Mouse (Mus musculus) lung, postnatal 0 days (tissue): ENCODE data around the gene Btbd11. TPM values are rescaled to one million over a fixed set of nuclear protein-coding genes. Genes with fewer than 3 reads are reported as not detected.

Source experiments
- ATAC-seq: fragments of 200-750 bp; cut with Nextera tagmentation; 2 replicates; pipeline ENCODE4 v1.8.0; 2017; ENCODE audit warnings: moderate library complexity
- DNase-seq: peaks from one replicate; pipeline ENCODE4 v3.0.0-alpha.2; 2016; ENCODE audit warnings: low spot score
- H3K27ac ChIP-seq: fragments of 300-500 bp; sonication (generic); 2 replicates; pipeline ENCODE4 v1.5.1; 2014; ENCODE audit warnings: antibody characterized with exemption, mild to moderate bottlenecking, low read length, mixed read lengths
- H3K27me3 ChIP-seq: fragments of 300-500 bp; sonication (generic); replicated peaks from 2 replicates; pipeline ENCODE4 v1.6.1; 2014; ENCODE audit warnings: low read length, mixed read lengths; ENCODE audit not compliant: insufficient read depth
- H3K36me3 ChIP-seq: fragments of 300-500 bp; sonication (generic); 2 replicates; pipeline ENCODE4 v1.6.1; 2014; ENCODE audit warnings: low read length, mixed read lengths; ENCODE audit not compliant: insufficient read depth
- H3K4me1 ChIP-seq: fragments of 300-500 bp; sonication (generic); 2 replicates; pipeline ENCODE4 v1.6.1; 2014; ENCODE audit warnings: antibody characterized with exemption, low read depth, low read length, mixed read lengths; ENCODE audit not compliant: insufficient read depth
- H3K4me2 ChIP-seq: fragments of 300-500 bp; sonication (generic); replicated peaks from 2 replicates; pipeline ENCODE4 v1.6.1; 2014; ENCODE audit warnings: low read depth, mild to moderate bottlenecking, low read length, moderate library complexity, mixed read lengths
- H3K4me3 ChIP-seq: fragments of 300-500 bp; sonication (generic); 2 replicates; pipeline ENCODE4 v1.5.1; 2014; ENCODE audit warnings: low read depth, low read length
- H3K9ac ChIP-seq: fragments of 300-500 bp; sonication (generic); replicated peaks from 2 replicates; pipeline ENCODE4 v1.6.1; 2014; ENCODE audit warnings: low read depth, mild to moderate bottlenecking
- H3K9me3 ChIP-seq: fragments of 300-500 bp; sonication (generic); 2 replicates; pipeline ENCODE4 v1.6.1; 2016; ENCODE audit warnings: low read length, mixed read lengths
- CTCF ChIP-seq: IDR thresholded peaks from 2 replicates; pipeline ENCODE4 v1.5.1; 2016; ENCODE audit warnings: antibody characterized with exemption, mild to moderate bottlenecking
- EP300 ChIP-seq: IDR thresholded peaks from 2 replicates; pipeline ENCODE4 v1.6.1; 2016; ENCODE audit warnings: antibody characterized with exemption, mild to moderate bottlenecking, control low read depth
- WGBS: fragments of 180-500 bp; shearing (Covaris S2); extraction: QIAGEN DNeasy Blood & Tissue Kit; methylation state at CpG from one replicate; pipeline ENCODE4 v1.1.7; 2014; 5-methylcytosine and 5-hydroxymethylcytosine counted together
- polyA plus RNA-seq: library from polyadenylated mRNA; unstranded; fragments of >200 nt; fragmentation: Nextera tagmentation; extraction: Ambion mirVana; gene quantifications from 2 replicates; pipeline ENCODE4 v1.2.1, GENCODE M21; 2015

Btbd11 gene
- polyA plus RNA-seq, 1 experiment from 2014 or later = 0.98 TPM

- no peak overlapping the region for H3K4me3 ChIP-seq
- no peak for TF ChIP-seq CTCF
- no peak for TF ChIP-seq EP300
- no peak for ATAC-seq
- no peaks in the 10 kb centered on the region for H3K4me1 ChIP-seq
- DNase-seq = no peak
- no peaks in the 10 kb centered on the region for H3K36me3 ChIP-seq
- no peak overlapping the region for H3K4me2 ChIP-seq
- no peaks in the 10 kb centered on the region for H3K27me3 ChIP-seq
- WGBS = 78% methylated on average over 14 of the region's 14 CpGs
- no peak overlapping the region for H3K27ac ChIP-seq
- no peak overlapping the region for H3K9ac ChIP-seq
- no peaks in the 10 kb centered on the region for H3K9me3 ChIP-seq
Measured at GRCm38 (mm10) chr10:85541892-85542630, 155.4 kb downstream of the Btbd11 start.

DNA sequence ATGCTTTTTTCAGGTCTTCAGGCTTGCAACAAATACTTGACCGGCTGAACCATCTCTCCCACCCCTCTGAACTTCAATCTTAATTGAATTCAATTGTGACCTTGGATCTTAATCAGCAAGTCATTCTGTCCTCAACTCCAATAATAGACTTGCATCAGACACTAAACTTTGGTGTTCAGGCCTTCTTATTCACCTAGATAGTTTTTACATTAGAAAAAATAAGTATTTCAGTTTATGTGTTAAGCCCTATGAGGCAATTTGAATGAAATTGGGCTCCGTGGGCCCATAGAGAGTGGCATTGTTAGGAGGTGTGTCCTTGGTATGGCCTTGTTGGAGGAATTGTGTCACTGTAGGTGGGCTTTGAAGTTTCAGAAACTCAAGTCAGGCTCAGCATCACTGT, 156.7 kb downstream of the Btbd11 start:
- no peaks in the 10 kb centered on the region for H3K4me1 ChIP-seq
- no peak for DNase-seq
- H3K4me2 ChIP-seq = no peak overlapping the region
- no peaks in the 10 kb centered on the region for H3K36me3 ChIP-seq
- H3K9ac ChIP-seq = no peak overlapping the region
- WGBS = 88% methylated on average over 2 of the region's 2 CpGs
- TF ChIP-seq EP300 (no peak), CTCF (no peak)
- H3K27me3 ChIP-seq = no peaks in the 10 kb centered on the region
- no peak for ATAC-seq
- no peak overlapping the region for H3K27ac ChIP-seq
- H3K9me3 ChIP-seq = no peaks in the 10 kb centered on the region
- no peak overlapping the region for H3K4me3 ChIP-seq

DNA sequence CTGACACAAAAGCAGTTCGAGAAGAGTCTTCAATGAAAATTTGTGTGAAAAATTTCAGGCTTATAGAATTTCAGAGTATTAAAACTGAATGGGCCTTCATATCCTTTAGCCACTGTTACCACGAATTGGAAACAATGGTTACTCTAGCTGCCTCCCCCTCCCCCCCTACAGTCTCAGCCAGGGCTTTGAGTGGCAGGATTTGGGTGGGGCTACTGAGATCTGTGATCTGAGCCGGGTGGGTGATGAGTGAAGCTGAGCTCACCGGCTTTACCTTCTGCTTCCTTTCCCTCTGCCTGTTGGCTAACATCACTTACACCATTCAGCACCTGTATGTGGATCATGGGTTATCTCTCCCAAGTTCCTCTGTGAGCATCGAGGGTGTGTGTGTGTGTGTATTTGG, 158.4 kb downstream of the Btbd11 start:
- no peaks in the 10 kb centered on the region for H3K36me3 ChIP-seq
- TF ChIP-seq CTCF (no peak), EP300 (no peak)
- no peaks in the 10 kb centered on the region for H3K27me3 ChIP-seq
- no peak overlapping the region for H3K4me2 ChIP-seq
- H3K27ac ChIP-seq = no peak overlapping the region
- H3K9ac ChIP-seq = no peak overlapping the region
- 27% methylated on average over 5 of the region's 5 CpGs for WGBS
- H3K4me3 ChIP-seq = no peak overlapping the region
- no peak for DNase-seq
- ATAC-seq = no peak
- no peaks in the 10 kb centered on the region for H3K4me1 ChIP-seq
- no peaks in the 10 kb centered on the region for H3K9me3 ChIP-seq

DNA sequence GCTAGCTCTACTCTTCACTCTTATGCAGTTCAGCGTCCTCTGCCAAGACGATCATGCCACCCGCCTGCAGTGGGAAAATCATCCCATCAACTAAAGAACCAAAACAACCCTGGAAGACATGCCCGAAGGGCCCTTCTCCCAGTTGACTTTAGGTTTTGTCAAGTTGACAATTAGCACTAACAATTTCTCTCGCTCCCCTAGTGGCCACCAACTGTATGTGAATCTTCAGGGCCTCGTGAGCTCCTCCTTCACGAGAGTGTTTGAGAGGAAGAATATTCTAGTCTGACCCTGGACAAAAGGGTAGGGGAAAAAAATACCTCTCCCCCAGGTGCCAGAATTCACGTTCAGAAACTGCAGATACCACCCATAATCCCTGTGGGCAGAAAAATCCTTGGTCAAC, 168.6 kb downstream of the Btbd11 start:
- ATAC-seq = no peak
- H3K4me3 ChIP-seq = no peak overlapping the region

DNA sequence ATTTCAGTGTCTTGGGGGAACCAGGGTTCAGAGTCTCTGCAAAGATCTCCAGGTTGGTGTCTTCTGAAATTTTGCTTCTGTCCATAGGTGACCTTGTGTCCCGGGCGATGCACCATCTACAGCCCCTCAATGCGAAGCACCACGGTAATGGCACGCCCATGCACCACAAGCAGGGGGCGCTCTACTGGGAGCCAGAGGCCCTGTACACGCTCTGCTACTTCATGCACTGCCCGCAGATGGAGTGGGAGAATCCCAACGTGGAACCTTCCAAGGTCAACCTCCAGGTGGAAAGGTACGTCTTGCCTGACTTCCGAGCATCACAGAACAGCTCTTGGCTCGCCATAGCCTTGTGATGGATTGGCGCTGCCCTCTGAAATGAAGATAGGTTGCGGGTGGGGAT, 174.8 kb downstream of the Btbd11 start:
- Histone ChIP-seq H3K4me2 (no peak overlapping the region), H3K9me3 (no peaks in the 10 kb centered on the region), H3K27ac (no peak overlapping the region), H3K9ac (no peak overlapping the region), H3K27me3 (no peaks in the 10 kb centered on the region), H3K4me3 (no peak overlapping the region), H3K4me1 (no peaks in the 10 kb centered on the region), H3K36me3 (no peaks in the 10 kb centered on the region)
- ATAC-seq (no peak), DNase-seq (no peak)
- WGBS = 87% methylated on average over 14 of the region's 14 CpGs
- TF ChIP-seq CTCF = no peak
- TF ChIP-seq EP300 = no peak

More for the DNA sequence above, 168.6 kb downstream of the Btbd11 start:
- DNase-seq = no peak
- no peaks in the 10 kb centered on the region for H3K4me1 ChIP-seq
- H3K9me3 ChIP-seq = no peaks in the 10 kb centered on the region
- H3K4me2 ChIP-seq = no peak overlapping the region
- no peak overlapping the region for H3K9ac ChIP-seq
- no peaks in the 10 kb centered on the region for H3K27me3 ChIP-seq
- WGBS = 44% methylated on average over 8 of the region's 8 CpGs
- H3K36me3 ChIP-seq = no peaks in the 10 kb centered on the region
- H3K27ac ChIP-seq = no peak overlapping the region
- peak; percentile 53 for TF ChIP-seq CTCF
- no peak for TF ChIP-seq EP300

GRCm38 (mm10) chr10:85571456-85571855, 184.8 kb downstream of the Btbd11 start:
- Histone ChIP-seq H3K4me2 (no peak overlapping the region), H3K27ac (no peak overlapping the region), H3K27me3 (no peaks in the 10 kb centered on the region), H3K4me1 (no peaks in the 10 kb centered on the region), H3K36me3 (no peaks in the 10 kb centered on the region), H3K9ac (no peak overlapping the region), H3K4me3 (no peak overlapping the region), H3K9me3 (no peaks in the 10 kb centered on the region)
- ATAC-seq (no peak), DNase-seq (no peak)
- TF ChIP-seq EP300 = no peak
- TF ChIP-seq CTCF = no peak
- 78% methylated on average over 5 of the region's 5 CpGs for WGBS
